Mouse (Mus musculus) stomach, embryonic 16.5 days (tissue): ENCODE results near the gene Aldh1l1. TPM values are rescaled to one million over a fixed set of nuclear protein-coding genes. Genes with fewer than 3 reads are reported as not detected.

Experiments
- ATAC-seq: fragments of 200-750 bp; cut with Nextera tagmentation; 2 replicates; pipeline ENCODE4 v1.8.0; 2017; ENCODE audit warnings: moderate number of reproducible peaks, moderate TSS enrichment; ENCODE audit not compliant: insufficient read depth, low FRiP score
- H3K27ac ChIP-seq: fragments of 300-500 bp; sonication (generic); 2 replicates; pipeline ENCODE4 v1.5.1; 2014; ENCODE audit warnings: low read length
- H3K27me3 ChIP-seq: fragments of 300-500 bp; sonication (generic); 2 replicates; pipeline ENCODE4 v1.6.1; 2014; ENCODE audit warnings: low read length, control low read depth, mixed read lengths; ENCODE audit not compliant: control insufficient read depth, insufficient read depth
- H3K36me3 ChIP-seq: fragments of 300-500 bp; sonication (generic); 2 replicates; pipeline ENCODE4 v1.6.1; 2014; ENCODE audit warnings: low read length; ENCODE audit not compliant: control insufficient read depth, insufficient read depth
- H3K4me1 ChIP-seq: fragments of 300-500 bp; sonication (generic); 2 replicates; pipeline ENCODE4 v1.6.1; 2014; ENCODE audit warnings: low read length, control low read depth, mixed read lengths; ENCODE audit not compliant: control insufficient read depth, insufficient read depth
- H3K4me2 ChIP-seq: fragments of 300-500 bp; sonication (generic); 2 replicates; pipeline ENCODE4 v1.6.1; 2014; ENCODE audit warnings: low read depth, low read length, mixed read lengths
- H3K4me3 ChIP-seq: fragments of 300-500 bp; sonication (generic); replicated peaks from 2 replicates; pipeline ENCODE4 v1.5.1; 2014; ENCODE audit warnings: mild to moderate bottlenecking, low read length
- H3K9ac ChIP-seq: fragments of 300-500 bp; sonication (generic); 2 replicates; pipeline ENCODE4 v1.6.1; 2014; ENCODE audit warnings: low read length
- H3K9me3 ChIP-seq: fragments of 300-500 bp; sonication (generic); replicated peaks from 2 replicates; pipeline ENCODE4 v1.6.1; 2016; ENCODE audit warnings: low read length, control low read depth; ENCODE audit not compliant: control insufficient read depth
- WGBS: fragments of 180-500 bp; shearing (Covaris S2); extraction: QIAGEN DNeasy Blood & Tissue Kit; methylation state at CpG from one replicate; pipeline ENCODE4 v1.1.7; 2014; 5-methylcytosine and 5-hydroxymethylcytosine counted together
- polyA plus RNA-seq: library from polyadenylated mRNA; unstranded; fragments of >200 nt; fragmentation: Nextera tagmentation; extraction: Ambion mirVana; gene quantifications from 2 replicates; pipeline ENCODE4 v1.2.1, GENCODE M21; 2015

Aldh1l1 gene
- polyA plus RNA-seq, 1 experiment from 2014 or later: 13.1 TPM

DNA sequence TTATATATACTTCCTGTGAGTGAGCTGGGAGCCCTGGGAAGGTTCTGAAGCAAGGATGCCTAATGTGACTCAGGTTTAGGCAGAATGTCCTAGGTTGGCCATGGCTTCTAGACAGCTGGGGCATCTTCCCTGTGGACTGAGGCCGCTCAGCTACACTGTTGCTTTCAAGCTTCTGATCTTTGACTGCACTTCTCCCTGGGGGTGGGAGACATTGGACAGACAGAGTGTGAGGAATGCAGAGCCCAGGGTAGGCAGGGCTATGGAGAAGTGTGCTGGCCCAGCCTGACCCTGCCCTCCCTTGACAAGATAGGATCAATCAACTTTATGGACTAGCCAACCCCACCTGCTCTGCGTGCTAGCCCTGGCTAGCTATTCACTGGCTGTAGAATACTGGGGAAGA, 25.0 kb upstream of the Aldh1l1 start:
- no peak overlapping the region for H3K4me2 ChIP-seq
- no peak overlapping the region for H3K9ac ChIP-seq
- H3K9me3 ChIP-seq: no peaks in the 10 kb centered on the region
- no peaks in the 10 kb centered on the region for H3K36me3 ChIP-seq
- peaks cover 17% of the 10 kb centered on the region for H3K4me1 ChIP-seq
- no peak overlapping the region for H3K4me3 ChIP-seq
- ATAC-seq: no peak
- no peak overlapping the region for H3K27ac ChIP-seq
- WGBS: 31% methylated on average over 2 of the region's 2 CpGs
- H3K27me3 ChIP-seq: peaks cover 13% of the 10 kb centered on the region

DNA sequence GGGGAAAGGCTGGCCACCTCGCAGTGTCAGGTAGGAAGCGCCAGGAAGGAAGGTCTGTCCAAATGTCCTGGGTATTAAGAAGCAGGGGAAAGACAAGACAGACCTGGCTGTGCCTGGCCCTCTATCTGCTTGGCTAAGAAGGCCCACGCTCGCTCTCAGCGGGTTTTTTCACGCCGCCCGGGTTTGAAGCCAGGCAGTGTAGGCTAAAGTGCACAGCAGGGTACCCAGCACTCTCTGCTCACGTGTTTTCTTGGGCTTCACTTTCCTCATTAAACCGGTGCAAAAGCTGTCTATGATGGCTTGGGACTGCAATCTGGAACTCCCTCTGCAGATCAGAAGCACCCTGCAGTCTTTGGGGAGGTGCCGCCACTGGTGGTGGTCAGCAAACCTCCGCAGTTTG, 24.5 kb upstream of the Aldh1l1 start:
- Histone ChIP-seq H3K4me1 (peaks cover 17% of the 10 kb centered on the region), H3K27ac (no peak overlapping the region), H3K9me3 (no peaks in the 10 kb centered on the region), H3K4me3 (peak overlapping the region; percentile 66), H3K36me3 (no peaks in the 10 kb centered on the region), H3K4me2 (peak overlapping the region; percentile 100), H3K27me3 (peaks cover 13% of the 10 kb centered on the region), H3K9ac (no peak overlapping the region)
- WGBS: 23% methylated on average over 12 of the region's 12 CpGs
- no peak for ATAC-seq

DNA sequence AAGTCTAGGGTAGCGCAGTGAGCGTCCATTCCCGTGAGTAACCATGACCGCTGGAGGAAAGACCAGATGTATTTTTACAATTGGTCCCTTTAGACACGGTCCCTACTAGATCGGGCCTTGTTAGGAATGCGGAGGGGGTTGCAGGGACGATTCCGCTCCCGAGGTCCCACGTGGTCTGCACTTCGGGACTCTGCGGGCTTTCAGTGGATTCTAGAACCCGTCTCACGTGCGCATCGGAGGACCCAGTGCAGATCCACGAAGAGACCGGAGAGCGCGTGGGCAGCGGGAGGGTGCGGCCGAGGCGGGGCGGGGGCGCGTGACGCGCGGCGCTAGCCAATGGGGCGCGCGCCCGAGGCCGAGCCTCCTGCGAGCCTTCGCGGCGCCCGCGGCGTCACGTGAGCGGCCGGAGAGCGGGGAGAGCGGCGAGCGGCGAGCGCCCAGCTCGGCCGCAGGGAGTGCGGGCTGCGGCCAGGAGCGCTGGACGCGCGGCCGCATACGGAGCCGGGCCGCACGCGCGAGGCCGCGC, 24.0 kb upstream of the Aldh1l1 start, which contains the start of gene Klf15:
Klf15 (plus strand) TSS at position 396 of the 526 bp plus-strand sequence.
- WGBS: under 1% methylated on average over 70 of the region's 70 CpGs
- Histone ChIP-seq H3K27me3 (peaks cover 13% of the 10 kb centered on the region), H3K9me3 (no peaks in the 10 kb centered on the region), H3K4me2 (peak within 1 kb of the TSS; percentile 100), H3K36me3 (no peaks in the 10 kb centered on the region), H3K9ac (peak within 1 kb of the TSS; percentile 76), H3K4me1 (peaks cover 17% of the 10 kb centered on the region), H3K4me3 (peak within 1 kb of the TSS; percentile 66), H3K27ac (peak within 1 kb of the TSS; percentile 39; the same call in 1 of the 2 replicates)
- ATAC-seq: peak; percentile 79

DNA sequence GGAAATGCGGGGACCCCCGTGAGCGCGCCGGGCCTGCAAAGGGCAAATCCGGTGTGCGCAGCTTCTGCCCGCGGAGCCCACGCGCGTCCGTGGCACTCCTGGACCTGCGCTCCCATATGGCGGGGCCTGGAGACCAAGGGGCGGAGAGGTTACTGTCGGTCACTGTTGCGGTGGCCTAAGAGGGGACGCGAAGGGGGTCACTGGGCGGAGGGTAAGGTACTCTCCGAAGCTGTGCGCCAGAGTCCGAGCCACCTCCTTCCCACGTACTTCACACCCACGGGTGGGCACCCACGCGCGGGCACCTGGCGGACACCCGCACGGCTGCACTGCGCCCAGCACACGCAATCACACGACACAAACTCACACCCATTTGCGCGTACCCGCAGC, 23.4 kb upstream of the Aldh1l1 start:
- peak; percentile 9; the same call in 1 of the 2 replicates for ATAC-seq
- peak overlapping the region; percentile 39; the same call in 1 of the 2 replicates for H3K27ac ChIP-seq

DNA sequence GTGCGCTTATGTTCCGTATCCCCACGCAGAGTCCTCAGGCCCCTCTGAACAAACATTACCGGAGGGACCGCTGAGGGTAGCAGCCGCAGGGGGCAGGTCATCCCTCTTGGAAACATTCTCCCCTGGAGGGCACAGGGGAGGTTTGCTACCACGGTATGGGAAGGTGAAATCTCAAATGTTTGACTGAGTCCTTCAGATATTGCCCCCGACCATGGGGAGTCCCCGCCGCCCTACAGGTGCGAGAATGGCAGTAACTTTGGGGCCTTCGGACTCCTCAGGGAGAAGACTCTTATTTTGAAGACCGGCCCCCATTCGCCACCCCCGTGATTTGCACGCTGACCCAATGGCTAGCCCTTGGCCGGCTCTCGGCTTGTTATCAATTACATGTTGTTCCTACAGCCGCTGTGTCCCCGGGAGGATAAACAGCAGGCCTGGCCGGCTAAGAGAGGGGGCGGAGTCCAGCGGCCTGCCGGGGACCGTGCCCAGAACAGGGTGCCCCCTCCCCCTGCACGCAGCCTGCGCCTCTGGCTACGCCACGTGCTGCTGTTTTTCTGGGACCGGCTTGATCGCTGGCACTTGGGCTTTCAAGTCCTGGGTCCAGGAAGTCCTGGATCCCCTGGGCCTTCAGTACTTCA, 22.9 kb upstream of the Aldh1l1 start:
- Histone ChIP-seq H3K4me3 (peak overlapping the region; percentile 66), H3K4me1 (peaks cover 17% of the 10 kb centered on the region), H3K27ac (peak overlapping the region; percentile 39; the same call in 1 of the 2 replicates), H3K36me3 (no peaks in the 10 kb centered on the region), H3K4me2 (peak overlapping the region; percentile 100), H3K9me3 (no peaks in the 10 kb centered on the region), H3K27me3 (peaks cover 13% of the 10 kb centered on the region), H3K9ac (peak overlapping the region; percentile 76)
- under 1% methylated on average over 31 of the region's 31 CpGs for WGBS
- ATAC-seq: peak; percentile 88

More for the DNA sequence above, 23.4 kb upstream of the Aldh1l1 start:
- Histone ChIP-seq H3K9ac (peak overlapping the region; percentile 76), H3K9me3 (no peaks in the 10 kb centered on the region), H3K27me3 (peaks cover 13% of the 10 kb centered on the region), H3K36me3 (no peaks in the 10 kb centered on the region), H3K4me2 (peak overlapping the region; percentile 100), H3K4me3 (peak overlapping the region; percentile 66), H3K4me1 (peaks cover 17% of the 10 kb centered on the region)
- WGBS: under 1% methylated on average over 38 of the region's 38 CpGs

DNA sequence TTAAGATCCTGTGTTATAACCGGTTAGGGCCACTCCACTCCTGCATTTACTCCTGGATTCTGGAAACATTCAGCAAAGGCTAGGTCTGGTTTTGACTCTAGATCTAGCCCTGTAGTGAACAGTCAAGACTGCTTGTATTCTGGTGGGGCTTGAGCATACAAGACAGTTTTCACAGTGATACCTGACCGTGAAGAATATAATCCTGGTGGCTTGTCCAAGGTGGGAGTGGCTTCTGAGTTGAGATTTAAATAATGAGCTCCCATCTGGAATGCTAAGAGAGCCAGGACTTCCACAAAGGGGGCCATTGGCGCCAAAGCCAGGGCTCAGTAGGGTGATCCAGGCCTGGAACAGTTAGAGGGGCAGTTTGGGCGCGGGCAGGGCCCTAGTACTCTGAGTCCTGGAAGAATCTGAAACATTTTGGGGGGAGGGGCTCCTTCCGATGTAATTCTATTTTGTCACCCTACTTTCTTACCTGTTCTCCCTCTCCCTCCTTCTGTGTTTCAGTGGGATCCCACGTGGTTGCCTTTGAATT, 22.3 kb upstream of the Aldh1l1 start:
- H3K4me3 ChIP-seq: peak overlapping the region; percentile 66
- peak overlapping the region; percentile 36; the same call in 1 of the 2 replicates for H3K27ac ChIP-seq
- peaks cover 17% of the 10 kb centered on the region for H3K4me1 ChIP-seq
- peaks cover 13% of the 10 kb centered on the region for H3K27me3 ChIP-seq
- 37% methylated on average over 7 of the region's 7 CpGs for WGBS
- no peak for ATAC-seq
- peak overlapping the region; percentile 76; the same call in 1 of the 2 replicates for H3K9ac ChIP-seq
- peak overlapping the region; percentile 100 for H3K4me2 ChIP-seq
- H3K36me3 ChIP-seq: no peaks in the 10 kb centered on the region
- no peaks in the 10 kb centered on the region for H3K9me3 ChIP-seq

DNA sequence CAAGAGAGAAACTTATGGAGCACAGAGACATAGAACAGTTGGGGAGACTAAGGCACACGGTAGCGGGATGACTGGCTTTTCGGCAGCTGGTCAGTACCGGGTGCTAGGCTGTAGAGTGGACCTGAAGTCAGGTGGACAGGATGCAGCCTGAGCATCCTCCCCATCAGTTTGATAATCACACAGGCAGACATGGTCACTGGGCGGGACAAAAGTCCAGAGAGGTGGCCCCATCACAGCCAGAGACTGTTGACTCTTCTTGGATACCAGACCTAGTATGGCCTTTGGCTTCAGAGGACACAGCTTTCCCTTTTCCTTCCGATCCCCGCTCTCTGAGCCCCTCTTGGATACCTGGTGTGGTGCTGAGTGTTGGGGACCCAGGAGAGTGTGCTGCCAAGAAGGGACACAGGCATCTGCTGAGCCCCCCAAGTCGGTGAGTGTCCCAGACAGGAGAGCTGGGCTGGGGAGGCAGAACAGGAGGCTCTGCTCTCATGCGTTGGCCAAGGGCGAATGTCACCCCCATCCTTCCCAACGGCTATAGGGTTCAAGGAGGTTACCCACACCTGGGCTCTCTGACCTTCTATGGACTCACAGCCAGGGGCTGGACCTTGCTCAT, 21.1 kb upstream of the Aldh1l1 start:
- H3K4me3 ChIP-seq: no peak overlapping the region
- H3K9me3 ChIP-seq: no peaks in the 10 kb centered on the region
- H3K27ac ChIP-seq: no peak overlapping the region
- H3K9ac ChIP-seq: no peak overlapping the region
- 85% methylated on average over 11 of the region's 11 CpGs for WGBS
- peaks cover 13% of the 10 kb centered on the region for H3K27me3 ChIP-seq
- peaks cover 17% of the 10 kb centered on the region for H3K4me1 ChIP-seq
- no peak overlapping the region for H3K4me2 ChIP-seq
- ATAC-seq: no peak
- H3K36me3 ChIP-seq: no peaks in the 10 kb centered on the region

DNA sequence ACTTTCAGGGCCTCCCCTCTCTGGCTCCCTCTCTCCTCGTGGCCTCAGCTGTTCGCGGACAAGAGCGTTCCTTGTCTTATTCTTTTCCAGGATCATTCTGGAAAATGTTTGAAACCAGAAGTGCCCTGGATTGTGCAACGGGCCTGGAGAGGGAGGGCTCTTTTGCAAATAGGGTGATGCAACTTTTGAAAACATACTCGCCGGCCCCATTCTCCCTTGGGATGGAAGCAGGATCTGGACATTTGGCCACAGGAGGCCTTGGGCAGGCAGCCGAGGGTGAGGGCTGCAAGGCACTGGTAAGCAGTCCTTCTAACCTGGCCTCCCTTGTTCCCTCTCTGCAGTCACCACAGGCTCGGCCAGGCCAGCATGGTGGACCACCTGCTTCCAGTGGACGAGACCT, 20.1 kb upstream of the Aldh1l1 start:
- 78% methylated on average over 10 of the region's 10 CpGs for WGBS
- no peak overlapping the region for H3K4me3 ChIP-seq
- no peak overlapping the region for H3K9ac ChIP-seq
- H3K4me1 ChIP-seq: peaks cover 22% of the 10 kb centered on the region
- no peak overlapping the region for H3K27ac ChIP-seq
- ATAC-seq: no peak
- no peak overlapping the region for H3K4me2 ChIP-seq
- no peaks in the 10 kb centered on the region for H3K36me3 ChIP-seq
- peaks cover 9% of the 10 kb centered on the region for H3K27me3 ChIP-seq
- H3K9me3 ChIP-seq: no peaks in the 10 kb centered on the region

DNA sequence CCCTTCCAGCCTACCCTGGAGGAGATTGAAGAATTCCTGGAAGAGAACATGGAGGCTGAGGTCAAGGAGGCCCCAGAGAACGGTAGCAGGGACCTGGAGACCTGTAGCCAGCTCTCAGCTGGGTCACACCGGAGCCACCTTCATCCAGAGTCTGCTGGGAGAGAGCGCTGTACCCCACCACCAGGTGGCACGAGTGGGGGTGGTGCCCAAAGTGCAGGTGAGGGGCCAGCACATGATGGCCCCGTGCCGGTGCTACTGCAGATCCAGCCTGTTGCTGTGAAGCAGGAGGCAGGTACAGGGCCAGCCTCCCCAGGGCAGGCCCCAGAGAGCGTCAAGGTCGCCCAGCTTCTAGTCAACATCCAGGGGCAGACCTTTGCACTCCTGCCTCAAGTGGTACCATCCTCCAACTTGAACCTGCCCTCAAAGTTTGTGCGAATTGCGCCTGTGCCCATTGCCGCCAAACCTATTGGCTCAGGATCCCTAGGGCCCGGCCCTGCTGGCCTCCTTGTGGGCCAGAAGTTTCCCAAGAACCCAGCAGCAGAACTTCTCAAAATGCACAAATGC, 19.3 kb upstream of the Aldh1l1 start:
- H3K27ac ChIP-seq: no peak overlapping the region
- WGBS: 86% methylated on average over 12 of the region's 12 CpGs
- H3K36me3 ChIP-seq: no peaks in the 10 kb centered on the region
- no peak for ATAC-seq
- H3K9me3 ChIP-seq: no peaks in the 10 kb centered on the region
- H3K4me2 ChIP-seq: no peak overlapping the region
- no peak overlapping the region for H3K4me3 ChIP-seq
- no peak overlapping the region for H3K9ac ChIP-seq
- peaks cover under 1% of the 10 kb centered on the region for H3K27me3 ChIP-seq
- peaks cover 19% of the 10 kb centered on the region for H3K4me1 ChIP-seq
